Mouse (Mus musculus) ovary, postnatal 36 days (tissue): ENCODE measurements around the gene Itpr2.
A peak's percentile ranks its signal among the peaks of the same experiment; 100 is the strongest.

Experiments used
- DNase-seq: peaks from one replicate; pipeline ENCODE4 v3.0.0; 2022; ENCODE audit warnings: low spot score, mixed read lengths

The Itpr2 gene

GRCm38 (mm10) chr6:146110832-146111741 lies 390.9 kb downstream of the Itpr2 start:
- DNase-seq = no peak

DNA sequence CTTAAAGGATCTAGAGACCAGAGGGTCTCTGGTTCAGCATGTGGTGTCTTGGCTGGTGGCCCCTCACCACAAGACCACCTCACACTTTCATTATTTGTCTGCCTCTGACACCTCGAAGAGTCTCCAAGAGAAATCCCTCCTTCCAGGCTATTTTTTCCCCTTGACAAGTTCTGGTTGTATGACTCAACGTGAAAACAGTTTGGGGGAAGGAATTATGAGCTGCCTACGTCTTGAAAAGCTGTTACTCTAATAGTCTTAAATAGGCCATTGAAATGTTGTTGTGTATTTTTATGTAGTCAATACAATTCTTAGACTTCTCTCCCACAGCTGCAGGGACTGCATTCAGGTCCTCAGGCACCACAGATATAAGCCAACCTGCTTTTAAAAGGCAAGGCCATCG lies 391.6 kb downstream of the Itpr2 start:
- DNase-seq = no peak

DNA sequence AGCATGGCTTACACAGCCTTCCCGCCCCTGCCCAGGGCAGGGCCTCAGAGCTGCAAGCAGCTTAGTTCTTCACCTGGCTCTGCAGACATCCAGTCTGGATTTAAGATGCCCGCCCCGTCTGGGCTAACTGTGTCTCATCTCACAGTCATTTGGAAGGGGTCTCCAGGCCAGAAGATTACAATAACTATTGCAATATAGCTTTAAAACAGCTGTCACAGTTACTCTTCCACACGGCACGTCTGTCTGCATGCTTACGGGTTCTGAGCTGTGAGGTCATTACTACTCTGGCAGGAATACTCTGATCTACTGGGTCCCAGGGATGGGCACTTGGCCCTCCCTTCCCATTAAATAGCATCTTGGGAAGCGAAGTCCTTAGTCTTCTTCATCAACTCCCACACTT lies 393.3 kb downstream of the Itpr2 start:
- no peak for DNase-seq

DNA sequence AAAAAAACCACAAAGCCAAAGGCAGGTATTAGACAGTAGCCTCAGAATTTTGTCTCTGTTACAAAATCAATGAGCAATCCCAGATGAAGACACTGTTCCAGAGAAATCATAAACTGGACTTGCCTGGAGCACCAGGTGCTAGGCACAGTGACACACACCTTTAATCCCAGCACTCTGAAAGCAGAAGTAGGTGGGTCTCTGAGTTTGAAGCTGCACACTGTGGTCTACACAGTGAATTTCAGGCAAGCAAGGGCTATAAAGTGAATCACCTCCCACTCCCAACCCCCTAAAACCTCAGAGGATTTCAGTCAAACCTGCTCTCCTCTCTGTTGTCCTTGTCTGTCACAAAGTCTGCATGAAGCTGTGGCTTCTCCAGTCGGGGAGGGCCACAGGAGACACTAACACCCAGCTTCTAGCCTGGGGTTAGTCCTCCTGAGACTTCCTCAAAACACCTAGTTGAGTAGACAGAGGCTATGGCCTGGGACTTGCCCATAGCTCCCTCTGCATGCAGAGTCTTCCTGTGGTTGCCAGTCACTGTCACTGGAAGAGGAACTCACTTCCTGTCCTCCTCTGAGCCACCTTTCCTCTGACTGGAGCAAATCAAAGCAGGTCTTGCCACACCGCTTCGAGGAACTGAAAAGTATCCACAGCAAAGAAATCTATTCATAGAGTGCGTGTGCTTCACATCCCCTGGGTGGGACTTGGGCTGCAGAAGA lies 394.7 kb downstream of the Itpr2 start:
- DNase-seq = no peak

GRCm38 (mm10) chr6:146083056-146083961 lies 418.7 kb downstream of the Itpr2 start:
- no peak for DNase-seq

- DNase-seq = no peak
These were observed 419.5 kb downstream of the Itpr2 start for GRCm38 (mm10) chr6:146082476-146082875.

GRCm38 (mm10) chr6:146081578-146081977 lies 420.4 kb downstream of the Itpr2 start:
- DNase-seq = no peak

DNA sequence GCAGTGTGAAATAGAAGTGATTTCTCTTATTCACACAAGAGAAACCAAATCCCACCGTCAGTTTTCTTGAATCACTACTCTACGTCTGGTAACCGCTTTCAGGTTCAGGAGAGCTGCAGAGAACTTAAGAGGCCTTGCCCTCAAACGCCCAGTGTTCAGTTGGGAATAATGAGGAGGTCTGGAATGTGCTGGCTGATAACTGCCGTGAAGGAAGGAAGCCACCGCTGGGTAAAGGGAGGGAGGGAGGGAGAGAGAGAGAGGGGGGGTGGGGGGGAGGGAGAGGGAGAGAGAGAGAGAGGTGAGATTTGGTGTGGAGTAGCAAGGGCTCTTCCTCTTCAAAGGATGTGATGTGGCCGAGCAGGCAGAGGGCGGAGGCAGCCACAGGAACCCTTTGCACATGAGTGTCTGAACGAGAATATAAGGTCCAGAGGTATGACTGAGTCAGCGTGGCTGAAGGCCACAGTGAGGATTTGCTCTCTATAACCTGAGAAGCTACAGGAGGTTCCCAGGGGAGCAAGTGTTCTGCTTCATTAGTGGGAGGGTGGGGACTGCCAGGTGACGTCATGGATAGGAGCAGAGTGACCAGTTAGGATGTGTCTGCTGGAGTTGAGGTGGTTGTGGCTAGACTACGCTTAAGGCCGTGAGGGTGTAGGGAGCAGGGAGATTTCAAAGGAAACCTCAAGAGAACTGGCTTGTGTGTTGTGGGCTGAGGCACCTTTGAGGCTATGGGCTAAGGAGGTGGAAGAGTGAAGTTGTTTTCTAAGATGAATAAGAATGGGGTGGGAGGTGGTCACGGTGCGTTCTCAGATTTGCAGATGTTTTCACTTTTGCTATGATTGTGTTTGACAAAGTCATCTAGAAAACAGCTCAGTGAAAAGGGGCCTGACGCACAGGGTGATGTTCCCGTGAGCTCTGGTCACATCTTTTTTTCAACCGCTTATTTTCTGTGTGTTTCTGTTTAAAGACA lies 421.2 kb downstream of the Itpr2 start:
- DNase-seq = no peak

DNA sequence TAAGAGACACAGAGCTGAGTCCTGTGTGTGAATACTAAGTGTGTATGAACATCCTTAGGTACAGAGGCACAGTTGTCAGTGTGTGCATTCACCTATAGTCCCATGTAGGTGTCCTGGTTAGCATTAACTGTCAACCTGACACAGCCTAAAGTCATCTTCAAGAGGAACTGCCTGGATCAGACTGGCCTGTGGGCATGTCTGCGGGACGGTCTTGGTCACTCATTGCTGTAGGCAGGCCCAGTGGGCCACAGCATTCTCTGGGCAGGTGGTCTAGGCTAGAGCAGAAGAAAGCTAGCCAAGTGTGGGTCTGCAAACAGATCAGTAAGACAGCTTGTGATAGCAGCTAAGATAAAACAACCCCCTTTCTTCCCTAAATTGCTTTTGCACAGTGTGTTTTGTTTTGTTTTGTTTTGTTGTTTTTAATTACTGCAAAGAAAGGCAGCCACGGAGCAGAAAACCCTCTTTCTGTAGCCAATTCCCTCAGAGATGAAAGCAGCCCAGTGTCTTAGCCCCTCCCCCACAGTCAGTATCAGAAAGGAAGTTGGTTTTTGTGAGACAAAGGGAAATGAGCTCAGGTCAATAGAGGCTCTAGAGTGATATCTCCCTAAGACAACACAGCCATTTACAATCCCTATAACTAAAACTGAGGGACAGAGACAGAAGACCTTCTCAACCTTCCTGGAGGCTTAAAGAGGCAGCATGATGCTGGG lies 422.1 kb downstream of the Itpr2 start:
- no peak for DNase-seq

GRCm38 (mm10) chr6:146079261-146079660 lies 422.8 kb downstream of the Itpr2 start:
- peak; percentile 68 for DNase-seq

DNA sequence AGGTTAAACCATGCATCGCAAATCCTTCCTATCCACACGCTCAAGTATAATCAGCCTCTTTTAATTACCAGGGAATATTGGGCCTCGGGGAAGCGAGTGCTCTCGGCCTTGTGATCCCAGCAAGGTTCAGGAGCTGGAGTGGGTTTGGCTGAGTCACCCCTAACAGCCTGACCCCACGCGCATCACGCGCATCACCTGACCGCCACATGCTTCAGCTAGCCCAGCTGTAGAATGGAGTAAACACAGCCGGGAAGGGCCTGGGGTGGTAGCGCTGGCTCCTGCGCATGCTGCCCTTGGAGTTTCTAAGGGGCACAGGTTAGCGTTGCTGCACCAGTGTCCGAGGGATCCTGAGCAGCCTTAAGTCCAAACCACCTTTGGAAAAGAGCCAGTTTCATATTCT lies 423.9 kb downstream of the Itpr2 start:
- DNase-seq = no peak

DNA sequence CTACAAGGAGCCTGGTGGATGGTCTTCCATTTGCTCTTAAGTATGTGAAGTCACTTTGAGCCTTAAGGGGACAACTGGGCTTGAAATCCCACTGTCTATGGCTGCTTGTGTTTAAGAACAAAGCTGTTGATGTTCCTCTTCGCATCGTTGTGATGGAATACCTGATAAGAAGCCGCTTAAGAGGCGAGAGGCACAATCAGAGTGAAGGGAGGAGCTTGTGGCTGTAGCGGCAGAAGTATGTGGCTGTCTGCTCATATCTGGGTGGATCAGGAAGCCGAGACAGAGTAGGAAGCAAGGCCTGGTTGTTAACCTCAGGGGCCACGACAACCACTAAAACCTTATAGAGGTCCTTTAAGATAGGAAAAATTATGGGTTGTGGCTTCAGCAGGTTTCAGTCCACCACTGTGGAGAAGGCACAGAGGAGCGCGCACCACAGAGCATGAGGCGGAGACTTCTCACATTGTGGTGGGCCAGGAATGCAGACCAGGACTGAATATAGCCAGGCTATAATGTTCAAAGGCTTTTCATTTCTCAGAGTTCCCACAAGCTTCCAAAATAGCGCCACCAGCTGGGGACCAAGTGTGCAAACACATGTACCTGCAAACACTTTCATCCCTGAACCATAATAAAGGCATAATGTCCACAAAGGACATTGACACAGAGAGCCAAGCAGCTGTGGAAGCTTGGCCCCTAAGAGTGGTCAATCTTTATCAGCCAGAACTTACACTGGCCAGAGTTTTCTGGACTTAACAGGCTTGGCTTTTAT lies 424.7 kb downstream of the Itpr2 start:
- no peak for DNase-seq

GRCm38 (mm10) chr6:146072842-146073241 lies 429.2 kb downstream of the Itpr2 start:
- no peak for DNase-seq

GRCm38 (mm10) chr6:146071883-146072282 lies 430.1 kb downstream of the Itpr2 start:
- no peak for DNase-seq
